Mouse (Mus musculus): ENCODE data around the gene Cbx4. TPM values are rescaled to one million over a fixed set of nuclear protein-coding genes. Genes with fewer than 3 reads are reported as not detected.

Gene Cbx4
- polyA plus RNA-seq, 1 experiment from 2014 or later: 9.9 TPM

DNA sequence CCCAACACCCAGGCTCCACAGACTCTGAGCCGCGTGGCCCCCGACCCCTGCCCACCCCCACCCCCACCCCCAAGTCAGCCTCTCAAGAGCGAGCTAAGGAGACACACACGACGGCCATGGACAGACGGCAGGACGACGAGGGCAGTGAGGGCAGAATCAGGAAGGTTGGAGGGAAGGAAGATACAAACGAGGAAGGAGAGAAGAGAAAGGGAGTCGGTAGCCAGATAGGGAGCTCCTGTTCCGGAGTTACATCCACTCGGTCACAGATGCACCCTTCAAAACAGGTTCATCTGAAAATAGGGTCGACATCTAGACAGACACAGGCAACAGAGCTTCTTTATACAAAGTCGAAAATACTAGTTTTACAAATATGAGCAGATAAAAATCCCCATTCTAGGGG, 49.6 kb downstream of the Cbx4 start:
- Histone ChIP-seq H3K4me3 (ENCODE audit: low read length) (no peak overlapping the region; the same call in 1 of the 2 replicates), H3K36me3 (ENCODE audit: insufficient read depth, low read length) (peaks cover 10% of the 10 kb centered on the region), H3K27ac (ENCODE audit: low read length) (no peak overlapping the region), H3K4me1 (ENCODE audit: insufficient read depth, low read length) (peaks cover 34% of the 10 kb centered on the region), H3K27me3 (ENCODE audit: insufficient read depth, low read length) (peaks cover 55% of the 10 kb centered on the region), H3K9ac (replicated peaks; ENCODE audit: low read length) (no peak overlapping the region), H3K9me3 (ENCODE audit: low read length) (no peaks in the 10 kb centered on the region), H3K4me2 (replicated peaks; ENCODE audit: low read depth, low read length) (no peak overlapping the region)
- 7% methylated on average over 15 of the region's 15 CpGs for WGBS
- ATAC-seq (ENCODE audit: low FRiP score, low TSS enrichment): no peak

DNA sequence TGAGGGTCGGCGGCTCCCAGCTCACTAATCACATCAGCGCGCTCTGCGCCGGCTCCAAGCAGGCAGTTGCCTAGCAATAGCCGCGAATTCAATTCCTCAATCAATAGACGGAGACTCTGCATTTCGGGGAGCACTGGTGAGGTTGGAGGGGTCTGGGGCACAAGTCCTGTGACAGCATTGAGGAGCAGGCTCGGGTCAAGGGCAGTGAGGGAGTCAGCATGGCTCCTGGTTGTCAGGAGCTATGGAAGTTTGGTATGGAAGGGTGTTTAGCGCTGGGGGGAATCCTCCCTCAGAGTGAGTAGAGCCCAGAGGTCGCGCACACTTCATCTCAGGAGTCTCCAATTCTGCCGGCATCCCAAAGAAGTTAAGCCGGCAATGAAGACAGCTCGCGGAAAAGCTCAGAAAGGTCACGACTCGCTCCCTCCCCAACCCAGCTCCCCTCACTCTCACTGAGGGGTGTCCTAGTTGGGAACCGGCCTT, 50.3 kb downstream of the Cbx4 start:
- H3K9ac ChIP-seq (replicated peaks; ENCODE audit: low read length): no peak overlapping the region
- no peaks in the 10 kb centered on the region for H3K9me3 ChIP-seq (ENCODE audit: low read length)
- H3K4me2 ChIP-seq (replicated peaks; ENCODE audit: low read depth, low read length): no peak overlapping the region
- H3K4me1 ChIP-seq (ENCODE audit: insufficient read depth, low read length): peaks cover 32% of the 10 kb centered on the region
- 4% methylated on average over 21 of the region's 21 CpGs for WGBS
- no peak overlapping the region for H3K27ac ChIP-seq (ENCODE audit: low read length)
- H3K36me3 ChIP-seq (ENCODE audit: insufficient read depth, low read length): peaks cover 12% of the 10 kb centered on the region
- H3K27me3 ChIP-seq (ENCODE audit: insufficient read depth, low read length): peaks cover 53% of the 10 kb centered on the region
- no peak overlapping the region for H3K4me3 ChIP-seq (ENCODE audit: low read length)
- no peak for ATAC-seq (ENCODE audit: low FRiP score, low TSS enrichment)

DNA sequence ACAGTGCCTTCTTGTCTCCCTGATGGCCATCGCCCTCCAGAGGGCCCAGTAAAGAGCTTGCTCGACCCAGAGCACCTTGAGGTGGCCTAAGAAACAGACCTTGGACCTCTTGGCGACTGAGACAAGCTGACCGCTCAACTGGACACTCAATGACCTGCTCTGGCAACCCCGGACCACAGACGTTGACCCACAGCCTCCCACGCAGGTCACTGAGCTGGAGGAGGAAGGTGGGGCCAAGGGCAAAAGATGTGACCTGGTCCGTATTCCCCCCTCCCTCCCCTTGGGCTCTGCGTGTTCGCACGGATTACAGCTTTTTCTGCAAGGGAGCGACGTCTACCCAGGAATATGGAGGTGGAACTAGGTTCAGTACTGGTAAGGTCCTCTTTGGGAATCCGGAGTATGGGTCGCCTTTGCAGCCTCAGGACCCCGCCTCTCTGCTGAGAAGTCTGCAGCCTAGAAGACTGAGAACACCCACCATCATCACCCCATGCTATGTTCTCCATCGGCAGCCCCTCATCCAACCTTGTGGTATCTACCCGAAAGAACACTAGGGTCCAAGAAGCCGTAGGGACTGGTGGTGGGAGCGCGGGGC, 50.8 kb downstream of the Cbx4 start:
- H3K4me2 ChIP-seq (replicated peaks; ENCODE audit: low read depth, low read length): no peak overlapping the region
- no peak for ATAC-seq (ENCODE audit: low FRiP score, low TSS enrichment)
- H3K9ac ChIP-seq (replicated peaks; ENCODE audit: low read length): no peak overlapping the region
- WGBS: 4% methylated on average over 21 of the region's 21 CpGs
- peaks cover 53% of the 10 kb centered on the region for H3K27me3 ChIP-seq (ENCODE audit: insufficient read depth, low read length)
- H3K27ac ChIP-seq (ENCODE audit: low read length): no peak overlapping the region
- peaks cover 32% of the 10 kb centered on the region for H3K4me1 ChIP-seq (ENCODE audit: insufficient read depth, low read length)
- no peaks in the 10 kb centered on the region for H3K9me3 ChIP-seq (ENCODE audit: low read length)
- peaks cover 18% of the 10 kb centered on the region for H3K36me3 ChIP-seq (ENCODE audit: insufficient read depth, low read length)
- H3K4me3 ChIP-seq (ENCODE audit: low read length): no peak overlapping the region

DNA sequence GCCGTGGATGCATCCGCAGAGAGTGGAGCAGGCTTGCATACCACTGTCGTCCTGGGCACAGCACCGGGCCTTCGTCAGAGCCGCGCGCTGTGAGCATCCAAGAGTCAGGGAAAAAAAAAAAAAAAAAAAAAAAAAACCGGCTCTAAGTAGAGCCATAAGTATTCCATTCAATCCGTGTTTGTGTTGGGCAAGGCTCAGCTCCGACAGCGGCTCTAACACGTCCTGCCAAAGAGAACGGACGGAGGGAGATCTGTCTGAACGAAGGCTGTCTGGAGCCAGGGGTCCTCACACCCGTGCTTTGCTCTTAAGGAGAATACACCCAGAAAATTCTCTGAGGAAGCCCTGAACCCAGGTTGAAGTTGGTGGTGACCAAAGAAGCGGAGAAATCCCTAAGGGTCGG, 51.4 kb downstream of the Cbx4 start:
- Histone ChIP-seq H3K4me3 (ENCODE audit: low read length) (peak overlapping the region; percentile 30), H3K9ac (replicated peaks; ENCODE audit: low read length) (no peak overlapping the region), H3K9me3 (ENCODE audit: low read length) (no peaks in the 10 kb centered on the region), H3K4me2 (replicated peaks; ENCODE audit: low read depth, low read length) (peak overlapping the region; percentile 43), H3K4me1 (ENCODE audit: insufficient read depth, low read length) (peaks cover 27% of the 10 kb centered on the region), H3K27ac (ENCODE audit: low read length) (no peak overlapping the region), H3K36me3 (ENCODE audit: insufficient read depth, low read length) (peaks cover 23% of the 10 kb centered on the region), H3K27me3 (ENCODE audit: insufficient read depth, low read length) (peaks cover 53% of the 10 kb centered on the region)
- WGBS: 5% methylated on average over 19 of the region's 19 CpGs
- no peak for ATAC-seq (ENCODE audit: low FRiP score, low TSS enrichment)

DNA sequence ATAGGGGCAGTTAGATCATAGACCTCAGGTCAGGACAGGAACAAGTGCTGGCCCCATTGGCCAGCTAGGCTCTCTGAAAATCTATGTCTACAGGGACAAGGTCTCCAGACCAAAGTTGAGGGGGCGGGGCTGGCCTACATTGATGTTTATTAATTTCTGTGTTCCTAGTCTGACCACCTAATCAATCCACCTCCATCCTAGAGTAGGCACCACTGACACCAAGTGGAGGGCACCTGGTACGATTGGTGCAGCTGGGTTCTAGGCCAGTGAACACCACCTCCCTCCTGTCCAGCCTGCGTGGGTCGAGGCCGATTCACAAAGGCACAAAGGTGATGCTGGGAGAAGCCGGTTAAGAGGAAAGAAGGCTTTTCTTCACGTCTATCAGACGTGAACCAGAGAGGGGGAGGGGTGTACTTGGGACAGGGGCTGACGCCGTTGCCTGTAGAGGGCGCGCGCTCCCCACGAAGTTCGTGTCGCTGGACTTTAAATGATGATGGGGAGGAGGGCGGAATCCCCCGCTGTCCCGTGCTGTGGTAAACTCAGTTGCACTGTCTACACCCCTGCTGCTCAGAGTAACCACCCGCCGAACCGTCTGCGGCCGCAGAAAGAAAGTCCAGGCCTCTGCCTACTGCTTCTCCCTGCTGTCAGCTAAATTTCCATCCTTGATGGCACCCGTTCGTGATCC, 52.0 kb downstream of the Cbx4 start:
- ATAC-seq (ENCODE audit: low FRiP score, low TSS enrichment): peak; percentile 30; the same call in 1 of the 2 replicates

More for the DNA sequence above, 52.0 kb downstream of the Cbx4 start:
- 1% methylated on average over 26 of the region's 26 CpGs for WGBS
- Histone ChIP-seq H3K4me1 (ENCODE audit: insufficient read depth, low read length) (peaks cover 21% of the 10 kb centered on the region), H3K9ac (replicated peaks; ENCODE audit: low read length) (no peak overlapping the region), H3K9me3 (ENCODE audit: low read length) (no peaks in the 10 kb centered on the region), H3K27ac (ENCODE audit: low read length) (no peak overlapping the region), H3K36me3 (ENCODE audit: insufficient read depth, low read length) (peaks cover 26% of the 10 kb centered on the region), H3K4me2 (replicated peaks; ENCODE audit: low read depth, low read length) (peak overlapping the region; percentile 43), H3K27me3 (ENCODE audit: insufficient read depth, low read length) (peaks cover 48% of the 10 kb centered on the region), H3K4me3 (ENCODE audit: low read length) (peak overlapping the region; percentile 30)

Other genes with a start within 250 kb of the Cbx4 start
- 0.63 and 1.0 TPM in 2 replicates for gene Rbfox3, start 174.6 kb downstream of the Cbx4 start, polyA plus RNA-seq (2015; fragmentation: Nextera tagmentation; extraction: Ambion mirVana)
- gene Enpp7, start 98.0 kb downstream of the Cbx4 start, polyA plus RNA-seq (2015; fragmentation: Nextera tagmentation; extraction: Ambion mirVana): not detected in 2 replicates
- 35.5 and 37.3 TPM in 2 replicates for gene Cbx2, start 63.3 kb downstream of the Cbx4 start, polyA plus RNA-seq (2015; fragmentation: Nextera tagmentation; extraction: Ambion mirVana)
- gene Cbx8, start 45.3 kb downstream of the Cbx4 start, polyA plus RNA-seq (2015; fragmentation: Nextera tagmentation; extraction: Ambion mirVana): 8.2 and 8.5 TPM in 2 replicates
- 12.3 and 16.2 TPM in 2 replicates for gene Tbc1d16, start 142.3 kb upstream of the Cbx4 start, polyA plus RNA-seq (2015; fragmentation: Nextera tagmentation; extraction: Ambion mirVana)
- gene Ccdc40, start 142.4 kb upstream of the Cbx4 start, polyA plus RNA-seq (2015; fragmentation: Nextera tagmentation; extraction: Ambion mirVana): 5.1 and 5.5 TPM in 2 replicates
- 80.7 and 82.6 TPM in 2 replicates for gene Gaa, start 181.7 kb upstream of the Cbx4 start, polyA plus RNA-seq (2015; fragmentation: Nextera tagmentation; extraction: Ambion mirVana)
- gene Eif4a3, start 213.9 kb upstream of the Cbx4 start, polyA plus RNA-seq (2015; fragmentation: Nextera tagmentation; extraction: Ambion mirVana): 381 and 389 TPM in 2 replicates
- gene Card14, start 221.5 kb upstream of the Cbx4 start, polyA plus RNA-seq (2015; fragmentation: Nextera tagmentation; extraction: Ambion mirVana): 0.36 and 0.52 TPM in 2 replicates

Measured in kidney, embryonic 16.5 days (tissue).